Mouse (Mus musculus) limb, embryonic 13.5 days (tissue): Measurements from ENCODE around the gene Cited1. TPM values are rescaled to one million over a fixed set of nuclear protein-coding genes. Genes with fewer than 3 reads are reported as not detected.
"Not testable (repeated sequence)": the region's sequence is repeated elsewhere in the genome, so short reads cannot be mapped to it uniquely, and the experiment has no call there.

Experiments
- ATAC-seq: fragments of 200-750 bp; cut with Nextera tagmentation; 2 replicates; pipeline ENCODE4 v1.8.0; 2017; ENCODE audit warnings: low read depth, moderate number of reproducible peaks, moderate TSS enrichment; ENCODE audit not compliant: low FRiP score
- H3K27ac ChIP-seq: fragments of 300-500 bp; sonication (generic); 2 replicates; pipeline ENCODE4 v1.5.1; 2015; ENCODE audit warnings: inconsistent platforms, mild to moderate bottlenecking, moderate library complexity
- H3K27me3 ChIP-seq: fragments of 300-500 bp; sonication (generic); 2 replicates; pipeline ENCODE4 v1.6.1; 2015; ENCODE audit warnings: mild to moderate bottlenecking, inconsistent platforms
- H3K36me3 ChIP-seq: fragments of 300-500 bp; sonication (generic); 2 replicates; pipeline ENCODE4 v1.6.1; 2015; ENCODE audit warnings: inconsistent platforms, mild to moderate bottlenecking, moderate library complexity
- H3K4me1 ChIP-seq: fragments of 300-500 bp; sonication (generic); 2 replicates; pipeline ENCODE4 v1.6.1; 2015; ENCODE audit warnings: inconsistent platforms
- H3K4me2 ChIP-seq: fragments of 300-500 bp; sonication (generic); replicated peaks from 2 replicates; pipeline ENCODE4 v1.6.1; 2015; ENCODE audit warnings: inconsistent platforms, mild to moderate bottlenecking, moderate library complexity
- H3K4me3 ChIP-seq: fragments of 300-500 bp; sonication (generic); 2 replicates; pipeline ENCODE4 v1.5.1; 2015; ENCODE audit warnings: moderate library complexity, mild to moderate bottlenecking, inconsistent platforms
- H3K9ac ChIP-seq: fragments of 300-500 bp; sonication (generic); 2 replicates; pipeline ENCODE4 v1.6.1; 2015; ENCODE audit warnings: mild to moderate bottlenecking, inconsistent platforms
- H3K9me3 ChIP-seq: fragments of 300-500 bp; sonication (generic); 2 replicates; pipeline ENCODE4 v1.6.1; 2016; ENCODE audit warnings: inconsistent platforms
- WGBS: fragments of 180-500 bp; shearing (Covaris S2); methylation state at CpG from one replicate; pipeline ENCODE4 v1.1.7; 2015; 5-methylcytosine and 5-hydroxymethylcytosine counted together
- polyA plus RNA-seq: library from polyadenylated mRNA; unstranded; fragments of >200 nt; fragmentation: Nextera tagmentation; extraction: Ambion mirVana; gene quantifications from 2 replicates; pipeline ENCODE4 v1.2.1, GENCODE M21; 2015

The Cited1 gene
- 35.4 and 36.9 TPM in 2 replicates for polyA plus RNA-seq

DNA sequence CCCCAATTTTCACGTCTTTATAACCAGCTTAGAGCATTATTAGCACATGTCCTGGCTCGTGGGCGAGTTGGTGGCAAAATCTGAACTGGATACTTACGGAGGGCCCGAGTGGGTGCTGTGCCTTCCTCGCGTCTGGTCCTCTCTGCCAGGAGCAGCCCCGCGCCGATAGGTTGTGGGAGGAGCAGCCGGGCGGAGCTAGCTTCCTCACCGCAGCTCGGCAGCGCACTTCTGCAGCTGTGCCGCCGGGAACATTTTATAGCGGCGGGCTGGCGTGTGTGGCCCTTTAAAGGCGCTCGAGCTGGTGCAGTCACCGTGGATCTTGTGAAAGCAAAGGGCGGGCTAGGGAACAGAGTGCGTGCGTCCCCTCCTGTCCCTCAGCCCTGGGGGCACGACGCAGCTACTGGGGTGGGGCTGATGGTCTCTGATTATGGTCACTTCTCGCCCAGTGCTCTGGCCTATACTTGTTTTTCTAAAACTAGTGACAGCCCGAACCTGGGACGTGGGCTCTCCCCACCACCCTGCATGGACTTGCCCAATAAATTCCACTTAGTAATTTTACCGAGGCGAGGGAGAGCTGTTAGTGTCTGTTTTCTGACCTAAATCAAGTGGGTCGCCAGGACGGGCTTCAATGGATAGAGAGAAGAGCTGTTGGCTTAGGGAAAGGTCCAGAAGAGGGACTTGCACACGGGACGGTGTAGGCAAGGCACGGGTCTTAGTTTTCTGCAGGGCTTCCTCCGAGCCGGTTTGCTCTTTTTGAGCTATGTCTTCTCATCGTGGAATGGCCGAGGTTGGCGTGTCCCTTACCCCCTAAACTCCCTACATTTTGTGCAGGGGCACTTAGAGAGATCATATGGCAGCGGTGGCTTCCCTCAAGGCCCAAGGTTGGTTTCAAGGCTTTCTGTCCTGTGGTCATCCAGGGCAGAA is at the start of gene Cited1:
Gene Cited1 (minus strand): TSS at position 245 of the 924 bp plus-strand sequence.
- 17% methylated on average over 44 of the region's 44 CpGs for WGBS
- H3K27me3 ChIP-seq = peaks cover 69% of the 10 kb centered on the region

GRCm38 (mm10) chrX:102284889-102285288 is 32.9 kb upstream of the Cited1 start:
- H3K4me1 ChIP-seq = 0 out of 2 replicates have a peak, but pooled peaks cover 5% of the 10 kb centered on the region
- no peak overlapping the region for H3K27ac ChIP-seq
- no peak overlapping the region for H3K4me3 ChIP-seq
- no peak overlapping the region for H3K9ac ChIP-seq
- no peak overlapping the region for H3K4me2 ChIP-seq
- H3K27me3 ChIP-seq = peaks cover 26% of the 10 kb centered on the region
- H3K9me3 ChIP-seq = no peaks in the 10 kb centered on the region
- WGBS = 33% methylated on average over 3 of the region's 3 CpGs
- H3K36me3 ChIP-seq = no peaks in the 10 kb centered on the region
- no peak for ATAC-seq

More for the DNA sequence above, at the start of gene Cited1:
- peak within 1 kb of the TSS; percentile 83 for H3K4me2 ChIP-seq
- H3K9me3 ChIP-seq = no peaks in the 10 kb centered on the region
- peak within 1 kb of the TSS; percentile 68 for H3K9ac ChIP-seq
- no peaks in the 10 kb centered on the region for H3K36me3 ChIP-seq
- H3K27ac ChIP-seq = peak within 1 kb of the TSS; percentile 74; the same call in 1 of the 2 replicates
- peak within 1 kb of the TSS; percentile 57 for H3K4me3 ChIP-seq
- 0 out of 2 replicates have a peak, but pooled peaks cover 4% of the 10 kb centered on the region for H3K4me1 ChIP-seq
- ATAC-seq = peak; percentile 92

DNA sequence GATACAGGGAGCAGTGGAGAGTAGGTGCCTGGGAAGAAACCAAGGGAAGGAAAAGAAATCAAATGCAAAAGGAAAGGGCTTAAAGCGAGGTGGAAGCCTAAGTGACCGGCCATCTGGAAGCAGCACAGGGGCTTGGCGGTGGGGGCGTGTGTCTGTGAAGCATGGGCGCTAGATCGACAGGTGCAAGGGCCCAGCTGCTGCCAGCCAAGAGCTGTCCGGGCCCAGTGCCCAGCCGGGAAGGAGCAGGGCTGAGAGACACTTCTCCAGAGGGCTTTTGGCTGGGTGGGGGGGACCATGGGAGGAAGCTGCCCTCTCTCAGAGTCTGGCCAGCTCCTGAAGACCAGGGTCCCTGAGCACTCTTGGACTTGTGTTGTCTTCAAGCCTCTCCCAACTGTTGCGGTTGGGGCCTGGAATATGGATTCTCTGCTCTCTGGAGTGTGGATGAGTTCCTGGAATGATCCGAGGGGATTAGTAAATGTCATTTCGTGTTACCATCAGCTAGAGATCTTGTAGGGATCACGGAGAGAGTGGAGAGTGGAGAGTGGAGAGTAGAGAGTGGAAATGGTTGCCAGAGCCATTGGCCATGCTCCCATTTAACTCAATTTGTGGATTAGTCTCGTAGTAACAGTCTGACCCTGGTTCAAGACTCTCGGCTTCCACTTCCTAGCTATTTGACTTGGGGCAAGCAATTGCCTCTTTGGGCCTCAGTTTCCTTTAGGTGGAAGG is 10.8 kb upstream of the Cited1 start:
- 79% methylated on average over 14 of the region's 14 CpGs for WGBS
- H3K4me3 ChIP-seq = no peak overlapping the region
- H3K27me3 ChIP-seq = peaks cover 30% of the 10 kb centered on the region

GRCm38 (mm10) chrX:102259772-102260171 is 7.8 kb upstream of the Cited1 start:
- Histone ChIP-seq H3K4me1 (no peaks in the 10 kb centered on the region), H3K4me2 (no peak overlapping the region), H3K9ac (no peak overlapping the region), H3K27me3 (peaks cover 30% of the 10 kb centered on the region), H3K27ac (no peak overlapping the region), H3K9me3 (no peaks in the 10 kb centered on the region), H3K36me3 (no peaks in the 10 kb centered on the region), H3K4me3 (no peak overlapping the region)
- no peak for ATAC-seq
- 86% methylated on average over 4 of the region's 4 CpGs for WGBS

More for the DNA sequence above, 10.8 kb upstream of the Cited1 start:
- no peaks in the 10 kb centered on the region for H3K9me3 ChIP-seq
- no peak overlapping the region for H3K27ac ChIP-seq
- no peak overlapping the region for H3K9ac ChIP-seq
- no peaks in the 10 kb centered on the region for H3K36me3 ChIP-seq
- ATAC-seq = no peak
- H3K4me2 ChIP-seq = no peak overlapping the region
- no peaks in the 10 kb centered on the region for H3K4me1 ChIP-seq

- no peak for ATAC-seq
- H3K4me1 ChIP-seq = 0 out of 2 replicates have a peak, but pooled peaks cover 4% of the 10 kb centered on the region
- peaks cover 54% of the 10 kb centered on the region for H3K27me3 ChIP-seq
- no peak overlapping the region for H3K9ac ChIP-seq
- H3K4me3 ChIP-seq = peak overlapping the region; percentile 20
- H3K9me3 ChIP-seq = no peaks in the 10 kb centered on the region
- H3K36me3 ChIP-seq = no peaks in the 10 kb centered on the region
- H3K27ac ChIP-seq = no peak overlapping the region
- H3K4me2 ChIP-seq = peak overlapping the region; percentile 83
- 18% methylated on average over 7 of the region's 7 CpGs for WGBS
These were observed 1.9 kb upstream of the Cited1 start for GRCm38 (mm10) chrX:102253892-102254291.

DNA sequence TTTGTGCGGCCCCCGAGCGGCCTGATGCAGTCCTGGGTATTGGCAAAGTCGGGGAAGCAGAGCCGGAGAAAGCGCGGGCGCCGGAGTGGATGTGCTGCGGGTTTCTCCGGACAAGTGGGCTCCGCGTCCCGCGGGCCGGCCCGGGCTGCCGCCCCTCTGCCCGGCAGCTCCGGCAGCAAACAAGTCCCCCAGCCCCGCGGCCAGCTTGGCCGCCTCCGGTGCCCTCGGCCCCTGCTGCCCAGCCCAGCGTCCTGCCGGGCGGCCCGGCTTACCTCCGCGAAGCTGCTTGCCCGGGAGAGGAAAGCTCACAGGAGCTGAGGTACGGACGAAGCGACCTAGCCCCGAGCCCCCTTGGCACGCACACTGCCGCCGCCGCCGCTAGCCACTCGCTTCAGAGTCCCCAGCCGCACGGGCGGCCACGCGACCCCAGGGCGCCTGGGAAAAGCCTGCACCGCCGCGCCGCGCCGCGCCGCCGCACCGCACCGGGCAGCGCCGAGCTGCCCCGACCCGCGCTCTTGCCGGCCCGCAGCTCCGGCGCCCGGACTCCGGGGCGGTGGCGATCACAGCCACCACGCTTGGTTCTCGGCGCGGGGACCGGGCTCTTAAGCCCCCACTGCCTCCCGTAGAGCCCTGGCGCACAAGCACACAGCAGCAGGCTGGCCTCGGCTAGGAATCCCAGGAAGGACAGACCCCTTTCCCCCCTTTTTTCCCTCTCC is 602 bp downstream of the Cited1 start:
- peak overlapping the region; percentile 68 for H3K9ac ChIP-seq
- no peaks in the 10 kb centered on the region; the same call in 1 of the 2 replicates for H3K36me3 ChIP-seq
- peak overlapping the region; percentile 74; the same call in 1 of the 2 replicates for H3K27ac ChIP-seq
- H3K9me3 ChIP-seq = no peaks in the 10 kb centered on the region
- WGBS = 16% methylated on average over 38 of the region's 80 CpGs
- H3K4me3 ChIP-seq = peak overlapping the region; percentile 57
- H3K4me2 ChIP-seq = peak overlapping the region; percentile 83
- H3K4me1 ChIP-seq = 0 out of 2 replicates have a peak, but pooled peaks cover 4% of the 10 kb centered on the region
- peak; percentile 42 for ATAC-seq
- H3K27me3 ChIP-seq = peaks cover 69% of the 10 kb centered on the region

- H3K4me3 ChIP-seq = peak overlapping the region; percentile 57
- no peaks in the 10 kb centered on the region for H3K9me3 ChIP-seq
- ATAC-seq = no peak
- peak overlapping the region; percentile 68 for H3K9ac ChIP-seq
- H3K36me3 ChIP-seq = no peaks in the 10 kb centered on the region; the same call in 1 of the 2 replicates
- H3K27me3 ChIP-seq = peaks cover 69% of the 10 kb centered on the region
- peak overlapping the region; percentile 83 for H3K4me2 ChIP-seq
- H3K27ac ChIP-seq = no peak overlapping the region
- 0 out of 2 replicates have a peak, but pooled peaks cover 4% of the 10 kb centered on the region for H3K4me1 ChIP-seq
- WGBS = 8% methylated on average over 24 of the region's 24 CpGs
These were observed 1.1 kb downstream of the Cited1 start for GRCm38 (mm10) chrX:102250891-102251170.

GRCm38 (mm10) chrX:102250150-102250890 is 1.7 kb downstream of the Cited1 start:
- Histone ChIP-seq H3K27ac (no peak overlapping the region), H3K9ac (peak overlapping the region; percentile 68), H3K9me3 (no peaks in the 10 kb centered on the region), H3K27me3 (peaks cover 69% of the 10 kb centered on the region), H3K4me2 (peak overlapping the region; percentile 83), H3K4me3 (peak overlapping the region; percentile 57), H3K36me3 (no peaks in the 10 kb centered on the region; the same call in 1 of the 2 replicates), H3K4me1 (0 out of 2 replicates have a peak, but pooled peaks cover 4% of the 10 kb centered on the region)
- WGBS = 16% methylated on average over 56 of the region's 68 CpGs
- no peak for ATAC-seq

DNA sequence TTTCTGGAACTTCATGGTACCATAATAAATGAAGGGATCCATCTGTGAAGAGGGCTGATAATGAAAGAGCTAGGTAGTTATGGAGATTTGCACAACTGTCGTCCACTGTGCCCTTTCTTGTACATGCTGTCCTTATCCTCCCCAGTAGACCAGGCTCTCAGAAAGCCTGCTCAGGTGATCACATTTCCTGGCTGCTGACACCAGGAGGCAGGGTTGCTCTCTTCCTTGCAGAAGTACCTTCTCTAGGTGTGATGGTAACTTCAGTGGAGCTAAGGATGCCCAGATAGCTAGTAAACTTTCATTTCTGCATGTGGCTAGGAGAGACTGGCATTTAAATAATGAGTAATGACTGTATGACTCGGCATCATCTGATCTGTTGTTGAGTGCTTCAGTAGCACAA is 7.6 kb downstream of the Cited1 start:
- peaks cover 25% of the 10 kb centered on the region for H3K27me3 ChIP-seq
- no peaks in the 10 kb centered on the region; the same call in 1 of the 2 replicates for H3K36me3 ChIP-seq
- H3K9me3 ChIP-seq = no peaks in the 10 kb centered on the region
- H3K4me2 ChIP-seq = no peak overlapping the region
- H3K4me1 ChIP-seq = no peaks in the 10 kb centered on the region
- 74% methylated on average over 2 of the region's 2 CpGs for WGBS
- H3K9ac ChIP-seq = no peak overlapping the region
- no peak for ATAC-seq
- H3K27ac ChIP-seq = no peak overlapping the region
- no peak overlapping the region for H3K4me3 ChIP-seq

- Histone ChIP-seq H3K4me1 (no peaks in the 10 kb centered on the region), H3K9ac (no peak overlapping the region), H3K9me3 (no peaks in the 10 kb centered on the region), H3K27ac (no peak overlapping the region), H3K27me3 (peaks cover 4% of the 10 kb centered on the region; the same call in 1 of the 2 replicates), H3K4me3 (no peak overlapping the region), H3K36me3 (no peaks in the 10 kb centered on the region), H3K4me2 (no peak overlapping the region)
- ATAC-seq = no peak
- WGBS = 13% methylated on average over 1 of the region's 1 CpGs
These were observed 32.9 kb downstream of the Cited1 start for GRCm38 (mm10) chrX:102219126-102219525.

DNA sequence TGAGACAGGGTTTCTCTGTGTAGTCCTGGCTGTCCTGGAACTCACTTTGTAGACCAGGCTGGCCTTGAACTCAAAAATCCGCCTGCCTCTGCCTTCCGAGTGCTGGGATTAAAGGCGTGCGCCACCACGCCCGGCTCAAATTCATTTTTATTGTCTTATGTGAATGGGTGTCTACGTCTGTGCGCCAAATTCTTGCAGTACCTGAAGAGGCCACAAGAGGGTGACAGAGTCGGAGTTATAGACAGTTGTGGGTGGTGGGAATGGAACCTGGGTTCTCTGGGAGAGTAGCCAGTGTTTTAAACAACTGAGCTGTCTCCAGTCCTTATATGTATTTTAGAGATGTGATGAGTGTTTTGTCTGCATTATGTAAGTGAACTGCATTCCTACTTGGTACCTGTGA is 36.6 kb downstream of the Cited1 start:
- H3K4me2 ChIP-seq, H3K27me3 ChIP-seq, H3K4me1 ChIP-seq, H3K9ac ChIP-seq, H3K4me3 ChIP-seq, H3K9me3 ChIP-seq, H3K36me3 ChIP-seq, ATAC-seq, H3K27ac ChIP-seq: not testable (repeated sequence)
- 42% methylated on average over 9 of the region's 9 CpGs for WGBS
